Mouse (Mus musculus) lung, embryonic 14.5 days (tissue): ENCODE results near the gene Fam219a. TPM values are rescaled to one million over a fixed set of nuclear protein-coding genes. Genes with fewer than 3 reads are reported as not detected.

Source experiments
- ATAC-seq: fragments of 200-750 bp; cut with Nextera tagmentation; 2 replicates; pipeline ENCODE4 v1.8.0; 2017; ENCODE audit warnings: mild to moderate bottlenecking, moderate TSS enrichment, moderate library complexity; ENCODE audit not compliant: insufficient read depth
- DNase-seq: peaks from one replicate; pipeline ENCODE4 v3.0.0-alpha.2; 2015
- H3K27ac ChIP-seq: fragments of 300-500 bp; sonication (generic); 2 replicates; pipeline ENCODE4 v1.5.1; 2014; ENCODE audit warnings: low read depth, mild to moderate bottlenecking, moderate library complexity
- H3K27me3 ChIP-seq: fragments of 300-500 bp; sonication (generic); 2 replicates; pipeline ENCODE4 v1.6.1; 2014; ENCODE audit warnings: low read length, control low read depth; ENCODE audit not compliant: insufficient read depth
- H3K36me3 ChIP-seq: fragments of 300-500 bp; sonication (generic); 2 replicates; pipeline ENCODE4 v1.6.1; 2014; ENCODE audit warnings: control low read depth; ENCODE audit not compliant: insufficient read depth
- H3K4me1 ChIP-seq: fragments of 300-500 bp; sonication (generic); 2 replicates; pipeline ENCODE4 v1.6.1; 2014; ENCODE audit warnings: antibody characterized with exemption, control low read depth; ENCODE audit not compliant: insufficient read depth
- H3K4me2 ChIP-seq: fragments of 300-500 bp; sonication (generic); 2 replicates; pipeline ENCODE4 v1.6.1; 2014; ENCODE audit warnings: mild to moderate bottlenecking
- H3K4me3 ChIP-seq: fragments of 300-500 bp; sonication (generic); 2 replicates; pipeline ENCODE4 v1.5.1; 2014; ENCODE audit warnings: low read depth, low read length
- H3K9ac ChIP-seq: fragments of 300-500 bp; sonication (generic); 2 replicates; pipeline ENCODE4 v1.6.1; 2014
- H3K9me3 ChIP-seq: fragments of 300-500 bp; sonication (generic); 2 replicates; pipeline ENCODE4 v1.6.1; 2016; ENCODE audit warnings: low read depth, low read length, control low read depth
- CTCF ChIP-seq: IDR thresholded peaks from 2 replicates; pipeline ENCODE4 v1.5.1; 2016; ENCODE audit warnings: antibody characterized with exemption, low read depth
- WGBS: fragments of 180-500 bp; shearing (Covaris S2); extraction: QIAGEN DNeasy Blood & Tissue Kit; methylation state at CpG from one replicate; pipeline ENCODE4 v1.1.7; 2014; 5-methylcytosine and 5-hydroxymethylcytosine counted together
- polyA plus RNA-seq: library from polyadenylated mRNA; unstranded; fragments of >200 nt; fragmentation: Nextera tagmentation; extraction: Ambion mirVana; gene quantifications from 2 replicates; pipeline ENCODE4 v1.2.1, GENCODE M21; 2014

Fam219a gene
- polyA plus RNA-seq, 1 experiment from 2014 or later = 2.0 TPM

- Histone ChIP-seq H3K9me3 (no peaks in the 10 kb centered on the region), H3K9ac (no peak overlapping the region), H3K4me2 (no peak overlapping the region), H3K36me3 (no peaks in the 10 kb centered on the region), H3K4me1 (no peaks in the 10 kb centered on the region), H3K27me3 (0 out of 2 replicates have a peak, but pooled peaks cover 6% of the 10 kb centered on the region), H3K27ac (no peak overlapping the region), H3K4me3 (no peak overlapping the region)
- WGBS = 27% methylated on average over 14 of the region's 14 CpGs
- DNase-seq = no peak
- TF ChIP-seq CTCF = no peak
- no peak for ATAC-seq
These were observed 48.7 kb downstream of the Fam219a start for GRCm38 (mm10) chr4:41520641-41521040.

DNA sequence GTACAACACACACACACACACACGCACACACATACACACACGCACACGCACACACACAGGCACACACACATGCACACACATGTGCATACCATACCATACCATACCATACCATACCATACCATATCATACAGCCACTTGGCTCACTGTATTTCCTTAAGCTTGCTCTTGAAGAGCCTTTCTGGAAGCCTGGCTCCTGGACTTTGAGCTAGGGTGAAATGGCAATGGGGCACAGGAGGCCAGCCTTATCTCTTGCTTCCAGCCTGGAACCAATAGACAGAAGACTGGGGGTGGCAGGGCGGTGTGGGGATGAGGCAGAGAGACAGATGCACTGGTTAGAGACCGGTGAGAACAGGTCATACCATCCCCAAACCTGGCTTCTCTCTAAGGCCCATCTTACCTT, 50.1 kb downstream of the Fam219a start:
- no peak overlapping the region for H3K4me3 ChIP-seq
- H3K27me3 ChIP-seq = 0 out of 2 replicates have a peak, but pooled peaks cover 2% of the 10 kb centered on the region
- H3K4me1 ChIP-seq = no peaks in the 10 kb centered on the region
- 83% methylated on average over 5 of the region's 5 CpGs for WGBS
- H3K36me3 ChIP-seq = no peaks in the 10 kb centered on the region
- no peak for TF ChIP-seq CTCF
- H3K9me3 ChIP-seq = no peaks in the 10 kb centered on the region
- DNase-seq (no peak), ATAC-seq (no peak)
- H3K9ac ChIP-seq = no peak overlapping the region
- H3K4me2 ChIP-seq = no peak overlapping the region
- H3K27ac ChIP-seq = no peak overlapping the region

DNA sequence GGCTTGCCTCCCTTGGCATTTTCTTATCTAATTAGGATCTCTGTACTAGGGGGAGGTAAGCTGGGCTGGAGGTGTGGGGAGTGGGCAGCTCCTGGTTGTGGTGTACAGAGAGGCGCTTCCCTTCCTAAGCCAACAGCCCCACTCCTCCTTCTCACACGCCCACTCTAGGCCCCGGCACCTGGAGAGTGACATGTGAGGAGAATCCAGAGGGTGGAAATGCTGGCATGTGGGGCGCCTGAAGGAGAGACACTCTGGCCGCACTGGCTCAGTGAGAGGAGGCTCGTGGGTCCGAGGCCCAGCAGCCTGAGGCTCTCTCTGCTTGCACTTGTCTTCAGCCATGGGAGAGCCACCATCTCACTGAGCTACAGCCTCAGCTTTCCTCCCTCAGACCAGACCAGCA, 51.0 kb downstream of the Fam219a start:
- Histone ChIP-seq H3K9me3 (no peaks in the 10 kb centered on the region), H3K27ac (no peak overlapping the region), H3K9ac (no peak overlapping the region), H3K36me3 (no peaks in the 10 kb centered on the region), H3K4me2 (no peak overlapping the region), H3K27me3 (0 out of 2 replicates have a peak, but pooled peaks cover 2% of the 10 kb centered on the region), H3K4me1 (no peaks in the 10 kb centered on the region), H3K4me3 (no peak overlapping the region)
- 65% methylated on average over 7 of the region's 7 CpGs for WGBS
- ATAC-seq (no peak), DNase-seq (no peak)
- no peak for TF ChIP-seq CTCF

DNA sequence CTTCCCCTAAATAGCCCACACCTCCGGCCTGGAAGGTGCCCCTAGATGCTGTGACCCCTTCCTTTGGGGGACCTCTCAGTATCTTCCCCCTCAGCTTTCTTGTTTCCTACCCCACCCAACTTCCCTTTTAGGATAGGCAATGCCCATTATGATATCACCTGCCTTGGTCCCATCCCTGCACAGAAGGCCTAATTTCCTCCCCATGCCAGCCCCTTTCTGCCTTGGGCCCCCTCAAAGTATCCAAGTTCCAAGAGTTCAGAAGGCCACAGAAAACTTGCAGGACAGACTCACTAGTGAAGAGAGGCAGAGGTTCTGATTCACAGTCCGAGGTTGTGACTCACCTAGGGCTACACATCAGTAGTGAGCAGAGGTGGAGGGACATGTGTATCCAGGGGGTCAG, 52.1 kb downstream of the Fam219a start, which contains the start of gene 1110017D15Rik:
1110017D15Rik (minus strand) TSS at position 101 of the 400 bp plus-strand sequence.
- H3K27ac ChIP-seq = no peak within 1 kb of the TSS
- H3K9ac ChIP-seq = no peak within 1 kb of the TSS
- H3K9me3 ChIP-seq = no peaks in the 10 kb centered on the region
- TF ChIP-seq CTCF = no peak
- DNase-seq = no peak
- no peak within 1 kb of the TSS for H3K4me2 ChIP-seq
- H3K36me3 ChIP-seq = no peaks in the 10 kb centered on the region
- H3K4me3 ChIP-seq = no peak within 1 kb of the TSS
- no peak for ATAC-seq
- H3K27me3 ChIP-seq = 0 out of 2 replicates have a peak, but pooled peaks cover 2% of the 10 kb centered on the region
- 69% methylated on average over 2 of the region's 2 CpGs for WGBS
- no peaks in the 10 kb centered on the region for H3K4me1 ChIP-seq

GRCm38 (mm10) chr4:41513714-41514113, 55.6 kb downstream of the Fam219a start:
- no peak overlapping the region for H3K4me2 ChIP-seq
- no peaks in the 10 kb centered on the region for H3K4me1 ChIP-seq
- 19% methylated on average over 8 of the region's 8 CpGs for WGBS
- DNase-seq = no peak
- no peak for TF ChIP-seq CTCF
- ATAC-seq = no peak
- no peak overlapping the region for H3K27ac ChIP-seq
- H3K27me3 ChIP-seq = no peaks in the 10 kb centered on the region
- H3K9me3 ChIP-seq = no peaks in the 10 kb centered on the region
- no peak overlapping the region for H3K4me3 ChIP-seq
- H3K9ac ChIP-seq = no peak overlapping the region
- H3K36me3 ChIP-seq = no peaks in the 10 kb centered on the region

- no peak overlapping the region for H3K4me2 ChIP-seq
- 46% methylated on average over 4 of the region's 4 CpGs for WGBS
- H3K9ac ChIP-seq = no peak overlapping the region
- H3K27ac ChIP-seq = no peak overlapping the region
- no peaks in the 10 kb centered on the region for H3K4me1 ChIP-seq
- DNase-seq (no peak), ATAC-seq (no peak)
- no peaks in the 10 kb centered on the region for H3K9me3 ChIP-seq
- H3K36me3 ChIP-seq = no peaks in the 10 kb centered on the region
- no peak overlapping the region for H3K4me3 ChIP-seq
- H3K27me3 ChIP-seq = no peaks in the 10 kb centered on the region
- TF ChIP-seq CTCF = no peak
These were observed 56.0 kb downstream of the Fam219a start for GRCm38 (mm10) chr4:41513309-41513708.

DNA sequence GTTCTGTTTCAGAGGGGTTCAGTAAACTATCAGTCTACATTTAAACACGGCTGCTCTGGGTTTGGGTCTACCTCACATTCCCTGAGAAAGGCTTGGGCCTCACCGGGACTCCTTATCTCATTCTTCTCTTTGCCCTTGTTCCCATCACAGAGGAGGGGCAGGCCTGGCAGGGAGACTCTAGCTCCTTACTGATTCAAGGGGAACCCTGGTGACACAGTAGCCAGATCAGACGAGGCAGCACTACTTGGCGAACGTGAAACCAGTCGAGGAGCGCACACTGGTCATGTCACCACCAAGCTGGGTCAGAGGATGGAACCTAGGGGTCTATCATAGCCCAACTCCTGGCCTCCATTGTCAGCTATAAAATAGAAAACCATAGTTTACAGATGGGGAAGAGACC, 61.3 kb downstream of the Fam219a start:
- Histone ChIP-seq H3K27ac (no peak overlapping the region), H3K27me3 (peaks cover 4% of the 10 kb centered on the region; the same call in 1 of the 2 replicates), H3K4me2 (no peak overlapping the region; the same call in 1 of the 2 replicates), H3K36me3 (no peaks in the 10 kb centered on the region), H3K4me1 (no peaks in the 10 kb centered on the region; the same call in 1 of the 2 replicates), H3K4me3 (no peak overlapping the region), H3K9me3 (no peaks in the 10 kb centered on the region), H3K9ac (no peak overlapping the region)
- no peak for TF ChIP-seq CTCF
- ATAC-seq = no peak
- 41% methylated on average over 7 of the region's 7 CpGs for WGBS
- DNase-seq = no peak
